Mouse (Mus musculus) testis, adult 2 months (tissue): ENCODE data around the gene Hdac2. TPM values are rescaled to one million over a fixed set of nuclear protein-coding genes. Genes with fewer than 3 reads are reported as not detected.

Experiments
- H3K27ac ChIP-seq: fragments of 200-500 bp; 2 replicates; pipeline ENCODE4 v1.5.1; 2012; ENCODE audit warnings: low read depth, low read length; ENCODE audit not compliant: control insufficient read depth, insufficient read depth
- H3K27me3 ChIP-seq: fragments of 200-500 bp; 2 replicates; pipeline ENCODE4 v1.6.1; 2012; ENCODE audit warnings: mild to moderate bottlenecking, low read length, moderate library complexity; ENCODE audit not compliant: control insufficient read depth, insufficient read depth
- H3K36me3 ChIP-seq: fragments of 200-500 bp; 2 replicates; pipeline ENCODE4 v1.6.1; 2012; ENCODE audit warnings: mild to moderate bottlenecking, low read length; ENCODE audit not compliant: control insufficient read depth, insufficient read depth
- H3K4me1 ChIP-seq: fragments of 200-500 bp; 2 replicates; pipeline ENCODE4 v1.6.1; 2012; ENCODE audit warnings: low read length; ENCODE audit not compliant: control insufficient read depth, insufficient read depth
- H3K4me3 ChIP-seq: fragments of 200-500 bp; 2 replicates; pipeline ENCODE4 v1.5.1; 2012; ENCODE audit warnings: low read depth, mild to moderate bottlenecking, low read length, moderate library complexity, mixed read lengths; ENCODE audit not compliant: control insufficient read depth
- CTCF ChIP-seq: fragments of 200-500 bp; IDR thresholded peaks from 2 replicates; pipeline ENCODE4 v1.5.1; 2012; ENCODE audit warnings: low read depth, mild to moderate bottlenecking, inconsistent platforms, low read length, moderate library complexity; ENCODE audit not compliant: control insufficient read depth, insufficient read depth, insufficient replicate concordance
- POLR2A ChIP-seq: fragments of 200-500 bp; IDR thresholded peaks from 2 replicates; pipeline ENCODE4 v1.6.1; 2012; ENCODE audit warnings: low read depth, mild to moderate bottlenecking, inconsistent platforms, low read length, moderate library complexity; ENCODE audit not compliant: control insufficient read depth
- polyA plus RNA-seq: library from polyadenylated mRNA; depleted of rRNA; stranded (reverse); fragments of >200 nt; gene quantifications from 2 replicates; pipeline ENCODE4 v1.2.3, GENCODE M21; 2012

Hdac2 gene
- polyA plus RNA-seq, 1 experiment = 10.3 TPM

DNA sequence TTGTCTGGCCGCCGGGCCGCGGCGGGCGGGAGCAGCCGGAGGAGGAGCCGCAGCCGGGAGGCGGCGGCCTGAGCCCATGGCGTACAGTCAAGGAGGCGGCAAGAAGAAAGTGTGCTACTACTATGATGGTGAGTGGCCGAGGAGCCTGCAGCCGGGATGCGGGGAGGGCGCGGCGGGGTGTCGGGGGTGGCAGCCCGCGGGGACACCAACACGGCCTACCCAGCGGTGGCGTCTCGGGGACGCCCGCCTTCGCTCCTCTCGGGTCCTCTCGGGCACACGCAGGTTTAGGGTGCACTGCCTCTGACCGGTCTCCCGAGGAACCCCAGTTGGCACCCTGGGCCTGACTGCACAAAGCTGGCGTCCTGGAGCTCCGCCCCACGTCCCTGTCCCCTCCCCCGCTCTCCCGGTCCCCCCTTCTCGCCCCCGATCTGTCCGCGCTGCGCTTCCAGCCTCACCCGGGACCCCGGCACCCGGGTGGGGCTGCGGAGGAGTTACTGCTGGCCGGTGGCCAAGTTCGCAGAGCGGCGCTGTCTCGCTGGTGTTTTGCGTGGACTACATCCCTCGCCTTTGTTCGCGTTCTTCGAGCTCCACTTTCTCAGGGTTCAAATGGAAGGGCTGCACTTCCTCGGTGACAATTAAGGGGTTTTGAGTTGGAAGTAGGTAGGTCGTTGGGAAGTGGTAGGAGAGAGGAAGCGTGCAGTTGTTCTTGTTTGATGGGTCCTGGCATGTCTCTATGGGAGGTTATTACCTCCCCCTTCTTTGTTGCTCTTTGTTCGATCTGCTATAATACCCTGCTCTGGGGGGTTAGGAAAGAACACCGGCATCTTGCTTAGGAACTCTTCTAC, 554 bp downstream of the Hdac2 start:
- H3K27ac ChIP-seq = peak overlapping the region; percentile 97
- TF ChIP-seq CTCF = no peak
- no peak for TF ChIP-seq POLR2A

DNA sequence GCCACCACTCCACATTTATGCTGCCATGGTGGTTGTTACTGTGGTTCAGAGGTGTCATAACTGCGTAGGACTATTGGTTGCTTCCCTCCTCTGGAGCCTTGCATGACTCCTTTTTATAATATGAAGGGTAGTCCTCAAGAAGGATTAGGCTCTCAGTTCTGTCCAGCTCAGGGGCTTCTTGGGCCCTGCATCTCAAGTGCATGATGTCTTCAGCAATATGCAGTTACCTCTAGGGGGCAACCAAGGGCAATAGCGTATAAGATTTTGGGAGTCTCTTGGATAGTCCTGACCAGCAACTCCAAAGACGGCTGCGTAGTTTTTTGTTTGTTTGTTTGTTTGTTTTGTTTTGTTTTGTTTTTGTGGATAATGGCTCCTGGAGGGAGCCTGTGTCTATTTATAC, 7.5 kb downstream of the Hdac2 start:
- H3K27me3 ChIP-seq = no peaks in the 10 kb centered on the region
- TF ChIP-seq CTCF (no peak), POLR2A (no peak)
- H3K4me3 ChIP-seq = no peak overlapping the region
- H3K4me1 ChIP-seq = no peaks in the 10 kb centered on the region; the same call in 1 of the 2 replicates
- H3K27ac ChIP-seq = no peak overlapping the region
- H3K36me3 ChIP-seq = no peaks in the 10 kb centered on the region

More for the DNA sequence above, 554 bp downstream of the Hdac2 start:
- H3K4me3 ChIP-seq = peak overlapping the region; percentile 94
- peaks cover 3% of the 10 kb centered on the region for H3K4me1 ChIP-seq
- no peaks in the 10 kb centered on the region for H3K36me3 ChIP-seq
- no peaks in the 10 kb centered on the region for H3K27me3 ChIP-seq

DNA sequence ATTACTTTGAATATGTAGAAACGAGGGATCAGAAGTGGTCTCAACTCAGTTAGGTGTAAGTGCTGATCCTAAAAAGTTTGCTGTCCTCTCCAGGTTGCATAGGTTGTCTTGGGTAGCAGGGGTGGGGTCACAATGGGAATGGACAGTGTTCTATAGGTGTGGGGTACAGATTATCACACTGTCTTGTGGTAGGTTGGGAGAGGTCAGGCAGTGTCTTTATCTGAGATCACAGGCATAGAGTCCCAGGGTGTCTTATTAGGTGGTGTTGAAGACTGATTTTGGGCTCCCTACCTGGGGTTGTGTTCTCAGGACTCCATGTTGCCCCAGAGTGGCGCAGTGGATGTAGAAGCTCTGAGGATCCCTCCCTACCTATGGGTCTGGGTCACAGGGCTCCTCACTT, 17.8 kb downstream of the Hdac2 start:
- H3K27ac ChIP-seq = no peak overlapping the region
- H3K36me3 ChIP-seq = no peaks in the 10 kb centered on the region; the same call in none of the 2 replicates
- TF ChIP-seq POLR2A (no peak), CTCF (no peak)
- no peaks in the 10 kb centered on the region for H3K4me1 ChIP-seq
- H3K4me3 ChIP-seq = no peak overlapping the region
- no peaks in the 10 kb centered on the region for H3K27me3 ChIP-seq

DNA sequence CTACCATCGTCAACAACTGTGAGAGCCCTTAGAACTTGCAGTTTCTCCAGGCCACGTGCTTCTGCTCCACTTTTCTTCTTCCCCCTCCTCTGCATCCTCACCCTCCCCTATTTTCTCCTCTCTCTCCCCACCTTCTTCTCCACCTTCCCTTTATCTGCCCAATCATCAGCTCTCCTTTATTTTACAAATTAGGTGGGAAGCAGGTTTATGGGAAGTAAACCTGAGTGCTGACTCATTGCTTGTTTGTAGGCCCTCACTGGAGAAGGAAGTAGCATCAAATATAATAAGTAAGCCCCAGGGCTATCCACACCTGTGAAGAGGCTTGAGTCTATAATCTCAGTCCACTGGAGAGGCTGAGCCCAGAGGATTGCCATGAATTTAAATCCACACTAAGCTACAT, 26.5 kb downstream of the Hdac2 start:
- TF ChIP-seq CTCF = no peak
- TF ChIP-seq POLR2A = no peak
- Histone ChIP-seq H3K4me1 (no peaks in the 10 kb centered on the region), H3K27me3 (no peaks in the 10 kb centered on the region), H3K36me3 (peaks cover 3% of the 10 kb centered on the region), H3K4me3 (no peak overlapping the region), H3K27ac (no peak overlapping the region)

DNA sequence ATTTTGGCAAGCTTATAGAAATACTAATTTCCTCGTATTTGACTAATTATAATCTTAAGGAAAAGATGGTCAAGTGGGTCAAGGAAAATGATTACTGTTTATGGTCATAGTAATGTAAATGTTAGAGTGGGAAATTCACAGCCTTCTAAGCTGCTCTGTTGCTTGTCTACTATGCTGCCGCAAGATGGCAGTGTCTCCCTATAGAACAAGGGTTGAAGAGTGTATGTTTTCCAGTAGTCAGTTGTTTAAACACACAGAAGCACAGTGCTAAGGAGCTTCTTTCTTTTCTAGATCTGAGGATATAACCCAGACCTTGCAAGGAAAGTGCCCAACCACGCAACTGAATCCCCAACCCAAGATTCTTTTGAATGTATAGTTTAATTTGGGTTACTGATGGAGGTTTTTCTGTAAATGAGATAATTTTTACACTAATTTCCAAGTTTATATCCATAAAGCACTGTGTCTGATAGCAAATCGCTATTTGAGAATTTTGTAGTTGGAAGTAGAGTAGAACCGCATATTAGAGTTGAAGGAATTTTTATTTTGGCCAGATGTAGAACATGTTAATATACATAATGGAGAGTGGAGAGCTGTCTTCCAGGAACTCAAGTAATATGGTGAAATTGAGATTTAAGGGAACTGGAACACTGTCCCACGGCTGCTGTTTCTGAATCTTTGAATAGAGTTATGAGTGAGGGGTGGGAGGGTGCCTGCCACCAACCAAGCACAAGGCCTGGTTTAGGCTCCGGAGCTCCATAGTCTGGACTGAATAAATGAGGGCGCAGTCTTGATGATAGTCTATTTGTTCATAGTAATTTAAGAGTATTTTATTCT, 40.1 kb downstream of the Hdac2 start:
- Histone ChIP-seq H3K36me3 (no peaks in the 10 kb centered on the region), H3K4me1 (no peaks in the 10 kb centered on the region), H3K27me3 (no peaks in the 10 kb centered on the region), H3K4me3 (no peak overlapping the region), H3K27ac (no peak overlapping the region)
- TF ChIP-seq POLR2A (no peak), CTCF (no peak)

DNA sequence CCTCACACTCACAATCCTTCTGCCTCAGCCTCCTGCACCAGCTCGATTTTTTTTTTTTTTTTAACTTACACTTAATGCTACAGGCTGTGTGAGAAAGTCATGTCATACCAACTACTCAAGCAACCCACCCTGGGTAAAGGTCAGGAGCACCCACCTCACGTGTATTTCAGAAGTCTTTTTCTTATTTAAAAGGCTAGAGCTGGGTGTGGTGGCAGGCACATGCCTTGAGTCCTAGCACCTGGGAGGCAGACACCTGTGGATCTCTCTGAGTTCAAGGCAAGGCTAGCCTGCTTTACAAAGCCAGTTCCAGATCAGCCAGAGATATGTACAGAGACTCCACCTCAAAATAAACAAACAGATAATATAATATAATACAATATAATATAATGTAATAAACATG, 41.4 kb downstream of the Hdac2 start:
- no peaks in the 10 kb centered on the region for H3K4me1 ChIP-seq
- H3K4me3 ChIP-seq = no peak overlapping the region
- no peaks in the 10 kb centered on the region for H3K36me3 ChIP-seq
- no peak for TF ChIP-seq POLR2A
- TF ChIP-seq CTCF = no peak
- no peaks in the 10 kb centered on the region for H3K27me3 ChIP-seq
- H3K27ac ChIP-seq = no peak overlapping the region

DNA sequence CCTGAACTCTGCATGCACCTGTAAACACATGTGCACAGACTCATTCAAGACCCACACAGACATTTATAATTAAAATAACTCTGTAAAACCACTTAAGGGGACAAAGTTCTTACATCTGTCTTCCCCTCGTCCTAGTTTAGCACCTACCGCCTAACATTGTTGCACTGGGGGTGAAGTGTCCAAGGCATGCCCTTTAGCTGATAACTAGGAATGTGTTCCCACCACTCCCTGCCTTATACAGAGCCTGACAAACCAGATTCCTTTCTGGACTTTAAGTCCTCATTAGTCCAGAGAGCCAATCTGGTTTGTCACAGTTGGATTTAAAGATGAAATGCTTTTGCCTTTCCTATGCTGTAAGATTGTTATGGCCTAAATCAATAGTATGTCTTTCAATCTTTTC, 41.9 kb downstream of the Hdac2 start:
- Histone ChIP-seq H3K27me3 (no peaks in the 10 kb centered on the region), H3K4me3 (no peak overlapping the region), H3K27ac (no peak overlapping the region), H3K36me3 (no peaks in the 10 kb centered on the region), H3K4me1 (no peaks in the 10 kb centered on the region)
- TF ChIP-seq CTCF (no peak), POLR2A (no peak)
